Mouse (Mus musculus): ENCODE measurements at regions not wholly inside any gene's neighbourhood (a gene's known extent, or its start where the extent isn't known, plus 50 kb on each side); places are given as distances from the start of the nearest gene placed in this dataset.
A peak's percentile ranks its signal among the peaks of the same experiment; 100 is the strongest.

- Histone ChIP-seq H3K36me3 (replicated peaks in 1 of 2; ENCODE audit: control insufficient read depth in 1 of 2, insufficient read depth in 1 of 2, low read length in 1 of 2) (no peaks in the 10 kb centered on the region), H3K79me2 (replicated peaks; ENCODE audit: control insufficient read depth, extremely low read depth, insufficient read depth, poor library complexity, severe bottlenecking) (no peaks in the 10 kb centered on the region), H3K9me3 (replicated peaks; ENCODE audit: low read length) (peaks cover 12% of the 10 kb centered on the region), H3K4me3 (replicated peaks in 1 of 3; ENCODE audit: low read depth in 2 of 3, low read length in 2 of 3, poor library complexity in 1 of 3) (no peak overlapping the region), H3K9ac (ENCODE audit: insufficient read depth, low read depth) (no peak overlapping the region), H3K27ac (ENCODE audit: insufficient read depth, low read depth) (no peak overlapping the region), H3K4me2 (ENCODE audit: insufficient read depth, low read depth, poor library complexity, severe bottlenecking) (no peak overlapping the region), H3K4me1 (ENCODE audit: control insufficient read depth in 1 of 2, insufficient read depth in 2 of 2) (peaks cover 2 to 18% of the 10 kb centered on the region in 2 experiments; a peak in 3 of 4 replicates), H3K27me3 (replicated peaks) (peaks cover 4% of the 10 kb centered on the region)
- dilution Hi-C loops (cut with MboI; ENCODE audit: extremely low pct_ligation_motif_present, extremely low pct_unique_long_range_greater_than_20kb, low sequenced_read_pairs): no loop called here
- peak; percentile 58 for DNase-seq (ENCODE audit: extremely low read depth)
- in situ Hi-C loops (cut with MboI; ENCODE audit: low pct_ligation_motif_present, low pct_unique_long_range_greater_than_20kb, low sequenced_read_pairs): no loop called here
- no peak for TF ChIP-seq USF2 (conservative IDR thresholded peaks at IDR 0.05; ENCODE audit: low read depth, low read length)
- no peak for TF ChIP-seq KAT2A (IDR thresholded peaks at IDR 0.05; ENCODE audit: insufficient replicate concordance, low read length)
- 0 out of 2 replicates have a peak, but pooled peaks have one; percentile 38 for TF ChIP-seq BHLHE40 (IDR thresholded peaks at IDR 0.05; ENCODE audit: low read depth, low read length)
- TF ChIP-seq EP300 (IDR thresholded peaks at IDR 0.05; ENCODE audit: low read length): 0 out of 2 replicates have a peak, but pooled peaks have one; percentile 29
Observed at GRCm38 (mm10) chr3:105133011-105133410, 66.4 kb downstream of the 4930564D02Rik start.

DNA sequence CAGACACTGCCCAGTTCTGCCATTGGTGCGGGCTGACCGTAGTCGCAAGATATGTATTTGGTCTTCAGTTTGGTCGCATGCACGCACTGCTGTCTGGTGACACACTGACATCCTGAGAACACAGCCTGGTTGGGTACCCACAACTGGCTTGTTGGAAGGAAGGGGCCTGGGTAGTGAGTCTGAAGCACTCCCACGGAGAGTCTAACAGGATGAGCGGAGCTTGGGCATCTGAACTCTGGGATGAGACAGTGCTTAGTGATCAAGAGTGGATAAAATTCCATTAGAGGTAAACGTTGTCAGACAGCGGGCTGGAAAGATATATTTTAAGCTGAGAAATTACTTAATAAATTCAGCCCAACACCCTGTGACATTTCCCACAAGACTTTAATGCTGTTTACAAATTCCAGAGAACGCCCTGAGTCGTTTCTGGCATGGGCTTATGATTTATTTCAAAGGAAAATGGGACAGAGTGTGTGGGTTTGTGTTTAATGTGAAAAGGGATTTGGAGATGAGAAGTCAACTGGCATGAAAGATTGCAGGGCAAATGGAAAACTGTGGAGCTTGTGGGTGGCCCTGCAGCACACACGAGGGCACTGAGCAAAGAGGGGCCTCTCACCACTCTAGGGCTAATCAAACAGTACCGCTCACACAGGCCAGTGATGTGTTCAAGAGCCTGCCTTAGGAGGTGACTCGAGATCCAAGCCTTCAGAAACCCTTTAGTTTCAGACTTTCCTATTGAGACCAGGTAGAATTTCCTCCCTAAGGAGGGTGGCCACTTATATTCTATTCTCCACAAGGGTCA, 74.7 kb downstream of the 4930564D02Rik start:
- dilution Hi-C loops (cut with MboI; ENCODE audit: extremely low pct_ligation_motif_present, extremely low pct_unique_long_range_greater_than_20kb, low sequenced_read_pairs) (no loop called here), in situ Hi-C loops (cut with MboI; ENCODE audit: low pct_ligation_motif_present, low pct_unique_long_range_greater_than_20kb, low sequenced_read_pairs) (no loop called here)
- Histone ChIP-seq H3K9ac (ENCODE audit: insufficient read depth, low read depth) (no peak overlapping the region), H3K4me1 (ENCODE audit: control insufficient read depth in 1 of 2, insufficient read depth in 2 of 2) (no peaks in the 10 kb centered on the region), H3K27me3 (replicated peaks) (peaks cover 10% of the 10 kb centered on the region), H3K9me3 (replicated peaks; ENCODE audit: low read length) (no peaks in the 10 kb centered on the region), H3K36me3 (replicated peaks in 1 of 2; ENCODE audit: control insufficient read depth in 1 of 2, insufficient read depth in 1 of 2, low read length in 1 of 2) (no peaks in the 10 kb centered on the region), H3K4me3 (replicated peaks in 1 of 3; ENCODE audit: low read depth in 2 of 3, low read length in 2 of 3, poor library complexity in 1 of 3) (no peak overlapping the region), H3K79me2 (replicated peaks; ENCODE audit: control insufficient read depth, extremely low read depth, insufficient read depth, poor library complexity, severe bottlenecking) (no peaks in the 10 kb centered on the region), H3K4me2 (ENCODE audit: insufficient read depth, low read depth, poor library complexity, severe bottlenecking) (no peak overlapping the region), H3K27ac (ENCODE audit: insufficient read depth, low read depth) (no peak overlapping the region)
- DNase-seq (ENCODE audit: extremely low read depth): no peak
- TF ChIP-seq MAX (IDR thresholded peaks at IDR 0.05; ENCODE audit: low read length) (no peak), POLR2A (IDR thresholded peaks at IDR 0.05; ENCODE audit: low read depth, low read length) (no peak), E2F4 (IDR thresholded peaks at IDR 0.05; ENCODE audit: insufficient replicate concordance, low read depth, low read length) (no peak), CHD2 (IDR thresholded peaks at IDR 0.05; ENCODE audit: low read length) (no peak), IRF4 (IDR thresholded peaks at IDR 0.05; ENCODE audit: low read depth, low read length) (no peak), ETS1 (conservative IDR thresholded peaks at IDR 0.05; ENCODE audit: low read depth, low read length) (no peak), ZNF384 (IDR thresholded peaks at IDR 0.05; ENCODE audit: low read depth, low read length) (no peak), GABPA (IDR thresholded peaks at IDR 0.05; ENCODE audit: insufficient replicate concordance, low read depth, low read length) (no peak), TBP (conservative IDR thresholded peaks at IDR 0.05; ENCODE audit: low read depth, low read length) (no peak), RAD21 (IDR thresholded peaks at IDR 0.05; ENCODE audit: low read depth, low read length) (no peak), CTCF (conservative IDR thresholded peaks at IDR 0.05 in 1 of 2, IDR thresholded peaks at IDR 0.05 in 1 of 2; ENCODE audit: low read depth in 2 of 2, low read length in 2 of 2) (no peak), MXI1 (IDR thresholded peaks at IDR 0.05; ENCODE audit: low read depth, low read length) (no peak), MYC (IDR thresholded peaks at IDR 0.05; ENCODE audit: low read depth, low read length) (no peak)
